Mouse (Mus musculus) ES-Bruce4 (cell line): ENCODE results near the gene S100a8. TPM values are rescaled to one million over a fixed set of nuclear protein-coding genes. Genes with fewer than 3 reads are reported as not detected.
A peak's percentile ranks its signal among the peaks of the same experiment; 100 is the strongest.

Source experiments
- H3K27ac ChIP-seq: 2 replicates; pipeline ENCODE4 v1.5.1; 2012; ENCODE audit warnings: low read length, inconsistent platforms; ENCODE audit not compliant: insufficient read depth
- H3K27me3 ChIP-seq: 2 replicates; pipeline ENCODE4 v1.6.1; 2012; ENCODE audit warnings: mild to moderate bottlenecking, low read length, inconsistent platforms; ENCODE audit not compliant: control insufficient read depth, poor library complexity, insufficient read depth, severe bottlenecking
- H3K36me3 ChIP-seq: 2 replicates; pipeline ENCODE4 v1.6.1; 2012; ENCODE audit warnings: inconsistent platforms, mild to moderate bottlenecking, low read length, moderate library complexity; ENCODE audit not compliant: control insufficient read depth, poor library complexity, insufficient read depth, severe bottlenecking
- H3K4me1 ChIP-seq: one replicate; pipeline ENCODE4 v1.8.1; 2011; ENCODE audit warnings: low read length; ENCODE audit not compliant: control insufficient read depth, insufficient read depth
- H3K4me3 ChIP-seq: 2 replicates; pipeline ENCODE4 v1.5.1; 2011; ENCODE audit warnings: low read depth, mild to moderate bottlenecking, low read length
- H3K9ac ChIP-seq: 2 replicates; pipeline ENCODE4 v1.6.1; 2012; ENCODE audit warnings: low read depth, mild to moderate bottlenecking, inconsistent platforms; ENCODE audit not compliant: poor library complexity, severe bottlenecking
- H3K9me3 ChIP-seq: replicated peaks from 2 replicates; pipeline ENCODE4 v1.6.1; 2012; ENCODE audit warnings: mild to moderate bottlenecking, low read length, inconsistent platforms; ENCODE audit not compliant: control insufficient read depth, poor library complexity, insufficient read depth, severe bottlenecking
- CTCF ChIP-seq: IDR thresholded peaks from one replicate; pipeline ENCODE4 v1.8.1; 2011; ENCODE audit warnings: low read depth, low read length
- EP300 ChIP-seq: IDR thresholded peaks from 2 replicates; pipeline ENCODE4 v1.6.1; 2011; ENCODE audit warnings: low read depth, low read length; ENCODE audit not compliant: insufficient read depth
- POLR2A ChIP-seq: IDR thresholded peaks from one replicate; pipeline ENCODE4 v1.8.1; 2011; ENCODE audit warnings: low read length; ENCODE audit not compliant: insufficient read depth
- polyA plus RNA-seq: library from polyadenylated mRNA; stranded (reverse); fragments of >200 nt; gene quantifications from 2 replicates; pipeline ENCODE4 v1.2.4, GENCODE M21; 2011; ENCODE audit warnings: low read depth; ENCODE audit not compliant: missing spikeins, insufficient read depth, insufficient read length

The S100a8 gene
- polyA plus RNA-seq, 1 experiment: not detected

DNA sequence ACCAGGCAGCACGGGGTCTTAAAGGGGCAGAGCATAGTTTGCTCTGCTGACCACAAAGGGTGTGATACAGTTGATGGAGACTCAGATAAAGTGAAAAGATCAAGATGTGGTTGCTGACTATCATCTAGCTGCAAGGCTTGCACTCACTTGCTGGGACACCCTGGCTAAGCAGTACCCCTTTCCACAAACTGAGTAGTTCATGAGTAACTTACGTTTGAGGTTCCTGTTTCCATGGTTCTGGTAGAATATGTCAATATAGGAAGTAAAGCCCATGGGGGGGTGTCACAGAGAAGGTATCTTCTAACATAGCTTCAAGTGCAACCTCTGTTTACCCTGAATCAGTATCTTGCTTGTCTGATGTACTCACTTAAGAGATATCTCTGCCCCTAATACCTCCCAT lies 24.7 kb downstream of the S100a8 start:
- TF ChIP-seq EP300 (no peak), POLR2A (no peak), CTCF (no peak)
- Histone ChIP-seq H3K27me3 (no peaks in the 10 kb centered on the region; the same call in 1 of the 2 replicates), H3K9me3 (no peaks in the 10 kb centered on the region)

GRCm38 (mm10) chr3:90695613-90696012 lies 26.8 kb downstream of the S100a8 start, which contains the start of gene S100a9:
Gene S100a9, minus strand, starts transcription at chr3:90695721.
- H3K4me3 ChIP-seq: no peak within 1 kb of the TSS
- no peaks in the 10 kb centered on the region for H3K36me3 ChIP-seq
- no peaks in the 10 kb centered on the region for H3K4me1 ChIP-seq
- no peak within 1 kb of the TSS for H3K9ac ChIP-seq
- no peak within 1 kb of the TSS for H3K27ac ChIP-seq
- no peaks in the 10 kb centered on the region; the same call in 1 of the 2 replicates for H3K27me3 ChIP-seq
- no peaks in the 10 kb centered on the region for H3K9me3 ChIP-seq
- TF ChIP-seq EP300 (no peak), CTCF (no peak), POLR2A (no peak)

More for the DNA sequence above, 24.7 kb downstream of the S100a8 start:
- no peak overlapping the region for H3K4me3 ChIP-seq
- H3K36me3 ChIP-seq: no peaks in the 10 kb centered on the region
- no peak overlapping the region for H3K9ac ChIP-seq
- no peaks in the 10 kb centered on the region for H3K4me1 ChIP-seq
- no peak overlapping the region for H3K27ac ChIP-seq

DNA sequence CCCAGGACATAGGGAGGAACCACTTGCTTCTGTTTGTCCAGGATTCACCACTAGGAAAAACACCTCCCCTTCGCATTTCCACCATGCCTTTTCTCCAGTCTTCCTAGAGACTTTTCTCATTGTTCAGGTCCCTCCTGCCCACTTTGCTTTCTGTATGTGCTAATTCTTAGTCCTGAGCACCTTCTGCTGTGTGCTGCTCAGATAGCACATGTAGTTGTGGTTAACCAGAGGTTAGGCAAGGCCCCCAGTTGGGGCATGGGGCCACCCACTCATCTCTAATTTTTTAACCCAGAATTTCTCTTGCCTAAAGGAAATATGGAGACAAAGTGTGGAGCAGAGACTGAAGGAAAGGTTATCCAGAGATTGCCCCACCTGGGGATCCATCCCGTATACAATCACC lies 33.5 kb downstream of the S100a8 start:
- Histone ChIP-seq H3K27ac (no peak overlapping the region), H3K9ac (no peak overlapping the region), H3K27me3 (no peaks in the 10 kb centered on the region), H3K4me3 (no peak overlapping the region), H3K36me3 (no peaks in the 10 kb centered on the region), H3K4me1 (no peaks in the 10 kb centered on the region), H3K9me3 (no peaks in the 10 kb centered on the region)
- TF ChIP-seq CTCF (no peak), EP300 (no peak), POLR2A (no peak)

- H3K4me3 ChIP-seq: no peak overlapping the region
- no peak overlapping the region for H3K9ac ChIP-seq
- no peaks in the 10 kb centered on the region for H3K9me3 ChIP-seq
- no peaks in the 10 kb centered on the region for H3K4me1 ChIP-seq
- H3K27me3 ChIP-seq: no peaks in the 10 kb centered on the region; the same call in 1 of the 2 replicates
- no peaks in the 10 kb centered on the region for H3K36me3 ChIP-seq
- H3K27ac ChIP-seq: no peak overlapping the region
- TF ChIP-seq CTCF (peak; percentile 3), EP300 (no peak)
Measured at GRCm38 (mm10) chr3:90708523-90709202, 39.9 kb downstream of the S100a8 start.

DNA sequence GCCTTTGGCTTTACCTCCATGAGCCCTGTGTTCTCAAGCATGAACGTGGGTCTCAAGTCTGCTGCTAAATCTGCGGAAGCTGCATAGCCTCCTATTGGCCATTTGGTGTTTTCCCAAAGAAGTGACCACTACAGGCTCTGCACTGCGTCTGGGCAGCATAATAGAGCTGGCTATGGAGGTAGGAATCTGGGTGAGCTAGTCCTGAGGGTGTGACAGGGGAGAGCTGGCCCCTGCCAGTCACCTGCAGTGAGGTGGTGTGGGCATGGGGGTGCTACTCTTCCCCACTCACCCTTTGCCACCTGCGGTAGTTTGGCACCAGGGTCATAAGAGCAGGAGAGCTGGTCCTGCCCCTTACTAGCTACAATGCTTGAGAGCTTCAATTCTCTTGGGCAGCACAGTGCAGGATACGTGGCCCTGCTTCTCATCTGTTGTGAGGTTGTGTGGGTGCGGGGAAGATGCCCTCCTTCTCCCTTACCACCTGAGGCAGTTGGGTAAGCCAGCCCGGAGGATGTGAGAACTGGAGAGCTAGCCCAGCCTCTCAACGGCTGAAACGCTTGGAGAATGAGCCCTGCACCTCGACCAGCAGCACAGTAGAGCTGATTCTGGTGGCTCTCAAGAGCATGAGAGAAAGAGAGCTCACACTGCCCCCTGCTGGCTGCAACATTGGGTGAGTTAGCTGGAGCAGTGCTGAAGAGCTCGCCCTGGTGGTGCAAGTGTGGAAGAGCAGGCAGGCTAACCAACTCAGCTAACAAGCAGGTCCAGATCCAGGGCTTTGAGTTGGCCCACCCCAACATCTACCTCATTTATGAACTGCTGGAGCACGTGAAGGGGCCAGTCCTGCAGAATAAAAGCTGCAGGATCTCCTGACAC lies 41.0 kb downstream of the S100a8 start:
- Histone ChIP-seq H3K36me3 (no peaks in the 10 kb centered on the region), H3K27ac (no peak overlapping the region), H3K4me1 (no peaks in the 10 kb centered on the region), H3K9me3 (no peaks in the 10 kb centered on the region), H3K4me3 (no peak overlapping the region), H3K9ac (no peak overlapping the region), H3K27me3 (no peaks in the 10 kb centered on the region; the same call in 1 of the 2 replicates)
- TF ChIP-seq POLR2A (no peak), EP300 (0 out of 2 replicates have a peak, but pooled peaks have one; percentile 19), CTCF (peak; percentile 100)

Other genes with a start within 250 kb of the S100a8 start
- 68.6 and 71.0 TPM in 2 replicates for gene Ints3, start 235.4 kb upstream of the S100a8 start, polyA plus RNA-seq
- gene Npr1, start 203.1 kb upstream of the S100a8 start, polyA plus RNA-seq: 10.8 and 13.6 TPM in 2 replicates
- gene Ilf2, start 192.9 kb upstream of the S100a8 start, polyA plus RNA-seq: 211 and 233 TPM in 2 replicates
- 63.9 and 65.1 TPM in 2 replicates for gene Snapin, start 177.9 kb upstream of the S100a8 start, polyA plus RNA-seq
- 124 and 130 TPM in 2 replicates for gene Chtop, start 159.5 kb upstream of the S100a8 start, polyA plus RNA-seq
- 46.3 and 50.4 TPM in 2 replicates for gene S100a1, start 154.6 kb upstream of the S100a8 start, polyA plus RNA-seq
- 71.4 and 73.2 TPM in 2 replicates for gene S100a13, start 154.5 kb upstream of the S100a8 start, polyA plus RNA-seq
- 0.88 and 1.9 TPM in 2 replicates for gene S100a14, start 142.1 kb upstream of the S100a8 start, polyA plus RNA-seq
- 2.0 and 3.1 TPM in 2 replicates for gene S100a16, start 131.7 kb upstream of the S100a8 start, polyA plus RNA-seq
- gene S100a3, start 108.4 kb upstream of the S100a8 start, polyA plus RNA-seq: 1.5 and 2.5 TPM in 2 replicates
- gene S100a2, start 78.7 kb upstream of the S100a8 start, polyA plus RNA-seq: not detected in 2 replicates
- gene Gm42674, start 67.1 kb upstream of the S100a8 start, polyA plus RNA-seq: 5.1 TPM in 1 of 2 replicates, not detected in the other
- gene S100a4, start 65.2 kb upstream of the S100a8 start, polyA plus RNA-seq: 11.0 and 15.5 TPM in 2 replicates
- gene S100a5, start 60.5 kb upstream of the S100a8 start, polyA plus RNA-seq: not detected in 2 replicates
- 516 and 526 TPM in 2 replicates for gene S100a6, start 56.1 kb upstream of the S100a8 start, polyA plus RNA-seq
- gene S100a7a, start 15.0 kb upstream of the S100a8 start, polyA plus RNA-seq: 0.79 TPM in 1 of 2 replicates, not detected in the other
- gene S100a9, start 26.7 kb downstream of the S100a8 start, polyA plus RNA-seq: not detected in 2 replicates
- gene Pglyrp4, start 57.9 kb downstream of the S100a8 start, polyA plus RNA-seq: not detected in 2 replicates
- not detected in 2 replicates for gene Gm5849, start 108.9 kb downstream of the S100a8 start, polyA plus RNA-seq